ENCODE assay signal across 8 mouse cellular contexts in genomic region chr4:133753375-133754190, GRCm38 (mm10). TPM values are rescaled to one million over a fixed set of nuclear protein-coding genes. Genes with fewer than 3 reads are reported as not detected.
A peak's percentile ranks its signal among the peaks of the same experiment; 100 is the strongest.
DNase-seq lines count a peak whose midpoint lies in the region; ATAC-seq lines count a peak whose summit lies in the region.

No protein-coding gene starts in this region.

- intact Hi-C loops in gastrocnemius, postnatal 14 days (cut with DNase I; ENCODE audit: low total_unique reads): loop anchor here (5.0 kb wide), 1 partner anchor 81 kb away; the partner anchor contains the start of gene Pigv

- H3K4me3 ChIP-seq in intestine, embryonic 15.5 days (replicated peaks): peak overlapping the region; percentile 100
- H3K4me3 ChIP-seq in limb, embryonic 11.5 days (ENCODE audit: low read depth, low read length): peak overlapping the region; percentile 99
- H3K4me3 ChIP-seq in midbrain, embryonic 16.5 days (ENCODE audit: low read depth, low read length): peak overlapping the region; percentile 100

- H3K9me3 ChIP-seq in intestine, embryonic 15.5 days: no peaks in the 10 kb centered on the region
- H3K9me3 ChIP-seq in limb, embryonic 11.5 days (ENCODE audit: control insufficient read depth, low read length): no peaks in the 10 kb centered on the region
- H3K9me3 ChIP-seq in midbrain, embryonic 16.5 days (replicated peaks; ENCODE audit: control insufficient read depth, low read length, poor library complexity, severe bottlenecking): no peaks in the 10 kb centered on the region

- ATAC-seq in intestine, embryonic 15.5 days: peak; percentile 56
- ATAC-seq in limb, embryonic 11.5 days (ENCODE audit: insufficient number of reproducible peaks, low FRiP score, low TSS enrichment, low read depth): peak; percentile 28
- ATAC-seq in midbrain, embryonic 16.5 days: peak; percentile 25
- no peak for ATAC-seq in activated CD4-positive, CD25-positive, alpha-beta regulatory T cell, adult 4 months

- peak overlapping the region; percentile 100 for H3K9ac ChIP-seq in intestine, embryonic 15.5 days
- peak overlapping the region; percentile 100 for H3K9ac ChIP-seq in limb, embryonic 11.5 days (ENCODE audit: low read length)
- peak overlapping the region; percentile 100 for H3K9ac ChIP-seq in midbrain, embryonic 16.5 days (ENCODE audit: low read depth, low read length)

- under 1% methylated on average over 42 of the region's 99 CpGs for WGBS in intestine, embryonic 15.5 days
- 0% methylated on average over 27 of the region's 99 CpGs for WGBS in limb, embryonic 11.5 days
- under 1% methylated on average over 49 of the region's 99 CpGs for WGBS in midbrain, embryonic 16.5 days

- peak overlapping the region; percentile 100 for H3K27ac ChIP-seq in intestine, embryonic 15.5 days
- peak overlapping the region; percentile 99 for H3K27ac ChIP-seq in limb, embryonic 11.5 days (replicated peaks; ENCODE audit: low read depth, low read length)
- peak overlapping the region; percentile 100 for H3K27ac ChIP-seq in midbrain, embryonic 16.5 days (ENCODE audit: low read length)

- H3K4me1 ChIP-seq in intestine, embryonic 15.5 days (replicated peaks): peaks cover 30% of the 10 kb centered on the region
- peaks cover 25% of the 10 kb centered on the region for H3K4me1 ChIP-seq in limb, embryonic 11.5 days (ENCODE audit: control insufficient read depth, insufficient read depth, low read length)
- peaks cover 41% of the 10 kb centered on the region for H3K4me1 ChIP-seq in midbrain, embryonic 16.5 days (ENCODE audit: control insufficient read depth, insufficient read depth, low read length)

- H3K27me3 ChIP-seq in intestine, embryonic 15.5 days (replicated peaks): no peaks in the 10 kb centered on the region
- no peaks in the 10 kb centered on the region for H3K27me3 ChIP-seq in limb, embryonic 11.5 days (ENCODE audit: control insufficient read depth, insufficient read depth, low read length)
- H3K27me3 ChIP-seq in midbrain, embryonic 16.5 days (ENCODE audit: control insufficient read depth, insufficient read depth, low read depth, low read length): no peaks in the 10 kb centered on the region

- H3K4me2 ChIP-seq in intestine, embryonic 15.5 days (replicated peaks): peak overlapping the region; percentile 94
- H3K4me2 ChIP-seq in limb, embryonic 11.5 days (ENCODE audit: low read depth, severe bottlenecking): peak overlapping the region; percentile 93
- peak overlapping the region; percentile 89 for H3K4me2 ChIP-seq in midbrain, embryonic 16.5 days (ENCODE audit: low read length)

- 0 out of 2 replicates have a peak, but pooled peaks cover under 1% of the 10 kb centered on the region for H3K36me3 ChIP-seq in intestine, embryonic 15.5 days
- peaks cover 4% of the 10 kb centered on the region for H3K36me3 ChIP-seq in limb, embryonic 11.5 days (ENCODE audit: control insufficient read depth, insufficient read depth, low read length)
- H3K36me3 ChIP-seq in midbrain, embryonic 16.5 days (ENCODE audit: control insufficient read depth, insufficient read depth, low read length): no peaks in the 10 kb centered on the region

- DNase-seq in adrenal gland, adult (ENCODE audit: inconsistent age in 2 of 2, low spot score in 1 of 2): peak; percentile 84 to 92
- DNase-seq in cerebellum, postnatal 25 days: peak; percentile 81 to 82
- DNase-seq in gastrocnemius, postnatal 14 days: peak; percentile 68
- peak; percentile 82 for DNase-seq in limb, embryonic 11.5 days (ENCODE audit: low spot score)
- peak; percentile 62 to 87 for DNase-seq in spleen, postnatal 4 days (ENCODE audit: low spot score in 2 of 2)

RNA-seq across cellular contexts. Expression of gene Arid1a, which starts 3.0 kb away (rescaled TPM):
- 10 to 100 TPM; 22.3 to 27.3 TPM for total RNA-seq in gastrocnemius, postnatal 14 days (2021)
- 21.6 and 24.9 TPM in 2 replicates for polyA plus RNA-seq in intestine, embryonic 15.5 days (2015; fragmentation: Nextera tagmentation; extraction: Ambion mirVana)
- 46.2 and 50.3 TPM in 2 replicates for polyA plus RNA-seq in limb, embryonic 11.5 days (2014; fragmentation: Nextera tagmentation; extraction: Ambion mirVana)
- 28.7 and 36.1 TPM in 2 replicates for polyA plus RNA-seq in midbrain, embryonic 16.5 days (2015; fragmentation: Nextera tagmentation; extraction: Ambion mirVana)
- 10 to 100 TPM; 58.4 to 79.1 TPM for polyA plus RNA-seq in activated CD4-positive, CD25-positive, alpha-beta regulatory T cell, adult 4 months (2017; shearing (Covaris generic))
